Mouse (Mus musculus): ENCODE results near the gene Pdcl2.

- no peak for TF ChIP-seq CTCF (IDR thresholded peaks at IDR 0.05; ENCODE audit: low read depth, low read length)
- TF ChIP-seq GATA1 (IDR thresholded peaks at IDR 0.05; ENCODE audit: borderline replicate concordance, low read length) = no peak
- no peak for TF ChIP-seq POLR2AphosphoS5 (IDR thresholded peaks at IDR 0.05; ENCODE audit: insufficient replicate concordance, low read depth, low read length)
These were observed 38.4 kb upstream of the Pdcl2 start for GRCm38 (mm10) chr5:76369215-76369840.
